Mouse (Mus musculus): ENCODE measurements around the gene Serpina3a.

DNA sequence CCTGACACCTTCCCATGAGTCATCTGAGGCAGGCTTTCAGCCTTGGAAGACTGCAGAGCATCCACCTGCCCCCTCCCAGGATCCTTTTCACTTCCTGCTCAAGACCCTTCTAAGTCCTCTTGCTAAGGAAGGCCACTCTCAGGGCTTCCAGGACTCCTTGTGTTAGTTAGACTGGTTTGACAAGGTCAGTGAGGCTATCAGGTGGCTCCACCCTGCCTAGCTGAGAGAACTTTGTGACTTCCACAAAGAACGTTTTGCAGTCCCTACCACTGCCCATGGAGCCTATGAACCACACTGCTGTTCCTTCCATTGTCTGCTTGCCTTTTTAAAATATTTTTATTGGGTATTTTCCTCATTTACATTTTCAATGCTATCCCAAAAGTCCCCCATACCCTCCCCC is 40.8 kb upstream of the Serpina3a start:
- TF ChIP-seq CTCF (IDR thresholded peaks at IDR 0.05) (no peak), EP300 (IDR thresholded peaks at IDR 0.05) (no peak)

Data from lung, postnatal 0 days (tissue).